Mouse (Mus musculus): ENCODE data around the gene Prkca. TPM values are rescaled to one million over a fixed set of nuclear protein-coding genes. Genes with fewer than 3 reads are reported as not detected.

Prkca gene
- total and polyA plus RNA-seq, 3 experiments: 15.3 to 30.9 (median 19.9) TPM

- Histone ChIP-seq H3K4me3 (ENCODE audit: control insufficient read depth in 1 of 2, insufficient read depth in 1 of 2, low read depth in 2 of 2, low read length in 2 of 2) (no peak overlapping the region), H3K27me3 (ENCODE audit: control insufficient read depth in 1 of 2, insufficient read depth in 2 of 2, low read length in 2 of 2) (no peaks in the 10 kb centered on the region), H3K4me1 (ENCODE audit: control insufficient read depth in 1 of 2, insufficient read depth in 2 of 2, low read length in 2 of 2) (no peaks in the 10 kb centered on the region), H3K36me3 (ENCODE audit: control insufficient read depth in 1 of 2, insufficient read depth in 2 of 2, low read length in 2 of 2) (no peaks in the 10 kb centered on the region), H3K27ac (ENCODE audit: control insufficient read depth, low read depth, low read length) (no peak overlapping the region), H3K9me3 (replicated peaks; ENCODE audit: insufficient read depth, low read length) (no peaks in the 10 kb centered on the region), H3K9ac (ENCODE audit: control insufficient read depth, low read depth, low read length, poor library complexity, severe bottlenecking) (no peak overlapping the region), H3K79me2 (ENCODE audit: control insufficient read depth, insufficient read depth, low read length, poor library complexity) (no peaks in the 10 kb centered on the region)
- no peak for TF ChIP-seq BHLHE40 (IDR thresholded peaks at IDR 0.05; ENCODE audit: borderline replicate concordance, low read depth, low read length)
- no peak for TF ChIP-seq TCF12 (IDR thresholded peaks at IDR 0.05; ENCODE audit: low read depth, low read length)
- no peak for TF ChIP-seq NRF1 (IDR thresholded peaks at IDR 0.05; ENCODE audit: insufficient read depth, low read depth, low read length, poor library complexity, severe bottlenecking)
- no peak for TF ChIP-seq POLR2AphosphoS2 (IDR thresholded peaks at IDR 0.05; ENCODE audit: low read length)
- TF ChIP-seq SMC3 (IDR thresholded peaks at IDR 0.05; ENCODE audit: low read depth, low read length): no peak
- no peak for TF ChIP-seq ZC3H11A (IDR thresholded peaks at IDR 0.05; ENCODE audit: low read depth, low read length)
- no peak for TF ChIP-seq NELFE (IDR thresholded peaks at IDR 0.05; ENCODE audit: low read depth, low read length)
- TF ChIP-seq KAT2A (conservative IDR thresholded peaks at IDR 0.05; ENCODE audit: low read depth, low read length): no peak
- TF ChIP-seq ZMIZ1 (IDR thresholded peaks at IDR 0.05; ENCODE audit: low read depth, low read length): no peak
- DNase-seq (ENCODE audit: low read depth, low spot score): no peak
These were observed 445.0 kb downstream of the Prkca start for GRCm38 (mm10) chr11:107898698-107899097.

DNA sequence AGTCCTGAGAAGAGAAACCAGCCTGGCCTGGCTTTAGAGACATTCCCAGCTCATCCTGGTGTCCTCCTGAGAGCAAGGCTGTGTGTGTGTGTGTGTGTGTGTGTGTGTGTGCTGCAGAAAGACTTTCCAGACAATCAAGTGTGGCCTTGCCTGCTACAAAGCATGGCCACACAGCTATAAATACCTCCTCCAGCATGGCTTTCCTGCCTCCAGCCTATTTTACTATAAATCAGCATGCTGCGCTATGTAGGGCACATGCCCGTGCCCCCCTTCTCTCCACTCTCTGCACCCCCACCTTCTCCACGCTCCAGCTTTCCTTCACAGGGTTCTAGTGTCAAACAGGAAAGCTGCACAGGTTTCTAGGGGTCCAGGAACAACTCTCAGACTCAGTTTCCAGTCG lies 448.1 kb downstream of the Prkca start:
- Histone ChIP-seq H3K9me3 (replicated peaks; ENCODE audit: insufficient read depth, low read length) (no peaks in the 10 kb centered on the region), H3K27me3 (ENCODE audit: control insufficient read depth in 1 of 2, insufficient read depth in 2 of 2, low read length in 2 of 2) (no peaks in the 10 kb centered on the region; a peak in 1 of 4 replicates), H3K4me3 (ENCODE audit: control insufficient read depth in 1 of 2, insufficient read depth in 1 of 2, low read depth in 2 of 2, low read length in 2 of 2) (no peak overlapping the region), H3K79me2 (ENCODE audit: control insufficient read depth, insufficient read depth, low read length, poor library complexity) (no peaks in the 10 kb centered on the region), H3K27ac (ENCODE audit: control insufficient read depth, low read depth, low read length) (no peak overlapping the region), H3K4me1 (ENCODE audit: control insufficient read depth in 1 of 2, insufficient read depth in 2 of 2, low read length in 2 of 2) (no peaks in the 10 kb centered on the region), H3K9ac (ENCODE audit: control insufficient read depth, low read depth, low read length, poor library complexity, severe bottlenecking) (no peak overlapping the region), H3K36me3 (ENCODE audit: control insufficient read depth in 1 of 2, insufficient read depth in 2 of 2, low read length in 2 of 2) (no peaks in the 10 kb centered on the region)
- no peak for TF ChIP-seq SMC3 (IDR thresholded peaks at IDR 0.05; ENCODE audit: low read depth, low read length)
- no peak for TF ChIP-seq MAX (IDR thresholded peaks at IDR 0.05; ENCODE audit: low read length)
- no peak for TF ChIP-seq NRF1 (IDR thresholded peaks at IDR 0.05; ENCODE audit: insufficient read depth, low read depth, low read length, poor library complexity, severe bottlenecking)
- TF ChIP-seq JUND (IDR thresholded peaks at IDR 0.05; ENCODE audit: low read depth, low read length): no peak
- TF ChIP-seq ZNF384 (IDR thresholded peaks at IDR 0.05; ENCODE audit: low read depth, low read length): no peak
- TF ChIP-seq MXI1 (IDR thresholded peaks at IDR 0.05; ENCODE audit: low read depth, low read length): no peak
- no peak for TF ChIP-seq ZC3H11A (IDR thresholded peaks at IDR 0.05; ENCODE audit: low read depth, low read length)
- TF ChIP-seq EP300 (IDR thresholded peaks at IDR 0.05; ENCODE audit: low read depth in 1 of 2, low read length in 2 of 2): no peak
- TF ChIP-seq POLR2AphosphoS2 (IDR thresholded peaks at IDR 0.05; ENCODE audit: low read length): no peak
- TF ChIP-seq CTCF (IDR thresholded peaks at IDR 0.05 in 2 of 3, conservative IDR thresholded peaks at IDR 0.05 in 1 of 3; ENCODE audit: control insufficient read depth in 1 of 3, insufficient read depth in 1 of 3, low read depth in 2 of 3, low read length in 3 of 3, poor library complexity in 1 of 3, severe bottlenecking in 1 of 3): no peak
- no peak for TF ChIP-seq USF1 (IDR thresholded peaks at IDR 0.05; ENCODE audit: low read depth, low read length)
- no peak for TF ChIP-seq MEF2A (IDR thresholded peaks at IDR 0.05; ENCODE audit: extremely low read depth, insufficient replicate concordance, low read depth, low read length, poor library complexity, severe bottlenecking)
- no peak for TF ChIP-seq ETS1 (IDR thresholded peaks at IDR 0.05; ENCODE audit: low read depth, low read length)
- TF ChIP-seq TAL1 (IDR thresholded peaks at IDR 0.05; ENCODE audit: low read length): no peak
- TF ChIP-seq ZMIZ1 (IDR thresholded peaks at IDR 0.05; ENCODE audit: low read depth, low read length): no peak
- no peak for TF ChIP-seq MAFK (IDR thresholded peaks at IDR 0.05; ENCODE audit: borderline replicate concordance, low read depth, low read length)
- no peak for TF ChIP-seq RCOR1 (IDR thresholded peaks at IDR 0.05; ENCODE audit: low read depth, low read length)
- TF ChIP-seq CHD2 (IDR thresholded peaks at IDR 0.05; ENCODE audit: low read length): no peak
- TF ChIP-seq UBTF (IDR thresholded peaks at IDR 0.05; ENCODE audit: borderline replicate concordance, insufficient read depth, low read depth, low read length): no peak
- no peak for TF ChIP-seq HCFC1 (IDR thresholded peaks at IDR 0.05; ENCODE audit: low read depth, low read length)
- DNase-seq (ENCODE audit: low read depth, low spot score): no peak

All from MEL (cell line).